Mouse (Mus musculus) lung, postnatal 0 days (tissue): ENCODE results near the gene Evi2b.

Experiments
- CTCF ChIP-seq: IDR thresholded peaks from 2 replicates; pipeline ENCODE4 v1.5.1; 2016; ENCODE audit warnings: antibody characterized with exemption, mild to moderate bottlenecking
- EP300 ChIP-seq: IDR thresholded peaks from 2 replicates; pipeline ENCODE4 v1.6.1; 2016; ENCODE audit warnings: antibody characterized with exemption, mild to moderate bottlenecking, control low read depth

DNA sequence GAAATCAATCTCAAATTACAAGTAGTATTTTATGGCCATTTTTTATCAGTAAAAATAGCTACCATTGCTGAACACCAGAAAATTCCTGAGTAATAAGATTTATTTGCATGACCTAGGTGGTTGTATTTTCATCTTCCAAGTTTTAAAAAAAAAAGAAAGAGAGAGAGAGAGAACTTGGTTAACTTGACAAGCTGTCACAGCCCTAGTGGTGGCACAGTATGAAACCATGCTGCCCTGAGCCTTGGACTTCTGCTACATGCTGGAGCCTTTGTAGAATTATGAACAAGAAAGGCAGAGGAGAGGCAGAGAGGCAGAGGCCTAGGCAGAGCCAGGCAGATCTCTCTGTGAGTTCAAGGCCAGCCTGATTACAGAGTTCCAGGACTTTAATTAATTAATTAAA lies 1.6 kb downstream of the Evi2b start:
- TF ChIP-seq CTCF (no peak), EP300 (no peak)
